Mouse (Mus musculus): ENCODE measurements around the gene Tex2.

The Tex2 gene

DNA sequence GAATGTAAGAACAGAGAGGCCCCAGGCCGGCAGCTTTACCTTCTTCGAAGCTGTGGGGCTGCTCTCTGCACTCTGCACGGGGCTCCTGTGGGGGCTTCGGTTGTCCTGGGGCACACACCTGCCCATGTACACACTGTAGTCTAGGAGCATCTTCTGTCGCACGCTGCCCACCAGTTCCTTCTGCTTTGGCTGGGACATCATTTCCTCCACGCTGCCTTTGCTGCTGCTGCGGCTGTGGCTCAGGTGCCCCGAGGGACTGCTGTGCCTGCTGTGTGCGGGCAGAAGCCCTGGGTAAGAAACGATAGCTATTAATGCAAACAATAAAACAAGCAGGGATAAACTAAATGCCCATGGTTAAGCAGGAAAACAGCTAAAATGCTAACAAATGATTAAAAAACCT lies 69.1 kb downstream of the Tex2 start:
- DNase-seq (ENCODE audit: low spot score) = no peak

DNA sequence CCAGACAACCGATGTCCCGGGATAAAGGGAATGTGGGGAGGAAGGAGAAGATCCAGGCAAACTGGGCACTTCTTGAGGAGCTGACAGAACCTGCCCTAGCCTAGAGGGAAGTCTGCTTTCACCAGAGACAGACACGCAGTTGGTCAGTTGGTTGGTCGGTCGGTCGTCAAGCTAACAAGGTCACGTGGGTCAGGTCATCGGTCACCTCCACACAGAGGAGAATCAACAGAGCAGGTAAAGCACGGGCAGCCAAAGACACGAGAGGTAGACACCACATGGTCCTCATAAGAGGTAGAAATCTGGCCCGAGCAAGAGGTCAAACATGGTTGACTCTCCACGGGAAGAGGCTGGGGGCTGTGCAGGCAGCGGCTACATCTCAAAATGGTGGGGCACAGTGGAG lies 70.2 kb downstream of the Tex2 start:
- DNase-seq (ENCODE audit: low spot score) = no peak

DNA sequence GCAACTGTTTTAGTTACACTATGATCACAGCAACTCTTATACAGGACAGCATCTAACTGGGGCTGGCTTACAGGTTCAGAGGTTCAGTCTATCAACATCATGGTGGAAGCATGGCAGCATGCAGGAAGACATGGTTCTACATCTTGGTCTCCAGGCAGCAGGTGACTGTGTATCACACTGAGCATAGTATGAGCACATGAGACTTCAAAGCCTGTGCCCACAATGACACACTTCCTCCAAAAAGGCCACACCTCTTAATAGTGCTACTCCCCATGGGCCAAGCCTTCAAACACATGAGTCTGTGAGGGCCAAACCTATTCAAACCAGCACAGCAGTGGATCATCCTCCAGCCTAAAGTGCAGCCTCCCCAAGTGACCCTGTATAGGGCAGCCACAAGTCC lies 70.8 kb downstream of the Tex2 start:
- DNase-seq (ENCODE audit: low spot score) = no peak

DNA sequence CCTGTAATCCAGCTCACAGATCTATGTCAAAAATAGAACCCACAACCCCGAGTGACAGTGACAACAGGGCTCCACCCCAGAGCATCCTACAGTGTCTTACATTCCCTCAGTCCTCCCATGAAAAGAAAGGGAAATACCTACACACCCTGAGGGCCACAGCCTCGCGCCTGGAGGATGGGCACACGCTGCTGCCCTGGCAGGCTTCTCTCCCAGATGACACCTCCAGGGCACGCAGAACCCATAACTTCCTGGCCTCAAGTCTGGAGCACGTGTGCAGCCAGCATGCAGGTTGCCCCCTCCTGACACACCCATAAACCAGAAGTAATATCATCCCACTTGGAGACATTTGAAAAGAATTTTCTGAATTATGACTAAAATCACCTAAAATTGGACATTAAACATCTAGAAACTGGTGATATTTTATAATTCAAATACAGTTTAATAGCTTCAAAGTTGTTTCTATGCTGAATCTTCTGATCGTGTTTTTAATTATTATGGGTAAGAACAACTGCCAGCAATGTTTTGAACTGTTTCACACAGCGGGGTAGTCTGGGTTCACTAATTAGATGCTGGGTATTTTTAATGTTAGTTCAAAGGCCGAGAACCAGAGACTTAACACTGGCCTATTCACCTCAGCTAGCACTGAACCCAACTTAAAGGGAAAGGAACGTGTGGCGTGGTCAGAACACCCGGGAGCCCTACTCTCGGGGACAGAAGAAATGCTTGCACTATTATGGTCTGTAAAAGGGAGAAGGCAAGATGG lies 72.5 kb downstream of the Tex2 start:
- DNase-seq (ENCODE audit: low spot score) = no peak

DNA sequence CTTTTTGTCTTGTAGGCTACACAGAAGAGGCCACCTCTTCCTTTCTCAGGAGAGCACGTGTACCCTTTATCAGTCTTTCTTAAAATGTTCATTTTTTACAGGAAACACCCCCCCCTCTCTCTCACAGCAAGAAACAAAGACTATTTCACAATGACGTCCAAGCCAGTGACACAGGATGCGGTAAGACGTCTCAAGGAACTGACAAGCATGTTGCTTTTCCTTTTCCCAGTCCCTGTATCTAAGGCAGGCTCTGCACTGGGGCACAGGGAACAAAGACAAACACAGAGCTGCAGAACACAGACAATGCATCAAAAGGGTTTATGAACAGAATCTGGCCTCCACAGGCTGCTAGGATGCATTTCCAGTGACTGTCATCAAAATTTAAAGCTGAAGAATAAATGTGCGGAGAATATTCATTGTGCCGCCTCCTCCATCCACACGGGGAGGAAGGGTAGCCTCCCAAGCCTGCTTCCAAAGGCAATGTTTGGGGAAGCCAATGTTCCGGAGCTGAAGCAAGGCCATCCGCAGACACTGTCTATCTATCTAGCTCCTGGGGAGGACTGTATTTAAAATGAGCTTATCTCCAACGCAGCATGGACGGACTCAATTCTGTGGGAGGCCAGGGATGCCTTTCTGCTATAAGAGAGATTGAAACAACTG lies 76.8 kb downstream of the Tex2 start:
- no peak for DNase-seq (ENCODE audit: low spot score)

DNA sequence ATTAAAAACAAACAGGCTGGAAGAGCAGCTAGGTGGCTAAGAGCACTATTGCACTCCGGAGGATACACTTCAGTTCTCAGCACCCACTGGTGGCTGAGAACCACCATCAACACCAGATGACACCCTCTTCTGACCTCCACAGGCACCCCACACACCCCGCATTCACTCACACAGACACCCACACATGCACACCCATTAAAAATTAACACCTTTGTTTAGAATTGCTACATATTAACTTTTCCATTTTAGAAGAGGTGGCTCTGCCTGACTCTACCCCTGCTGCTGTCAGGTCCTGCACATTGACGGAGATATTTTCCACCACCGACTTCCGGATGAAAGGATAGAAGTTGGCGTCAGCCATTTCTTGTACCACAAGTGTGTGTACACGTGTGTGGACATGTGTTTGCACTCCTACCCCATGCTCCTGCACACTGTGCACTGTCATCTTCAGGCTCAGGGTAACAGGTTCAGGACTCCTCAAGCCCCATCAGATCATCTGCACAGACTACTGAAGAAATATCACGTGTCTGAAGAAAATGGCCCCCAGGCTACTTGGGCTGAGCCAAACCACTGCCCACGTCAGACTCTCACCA lies 77.5 kb downstream of the Tex2 start:
- no peak for DNase-seq (ENCODE audit: low spot score)

DNA sequence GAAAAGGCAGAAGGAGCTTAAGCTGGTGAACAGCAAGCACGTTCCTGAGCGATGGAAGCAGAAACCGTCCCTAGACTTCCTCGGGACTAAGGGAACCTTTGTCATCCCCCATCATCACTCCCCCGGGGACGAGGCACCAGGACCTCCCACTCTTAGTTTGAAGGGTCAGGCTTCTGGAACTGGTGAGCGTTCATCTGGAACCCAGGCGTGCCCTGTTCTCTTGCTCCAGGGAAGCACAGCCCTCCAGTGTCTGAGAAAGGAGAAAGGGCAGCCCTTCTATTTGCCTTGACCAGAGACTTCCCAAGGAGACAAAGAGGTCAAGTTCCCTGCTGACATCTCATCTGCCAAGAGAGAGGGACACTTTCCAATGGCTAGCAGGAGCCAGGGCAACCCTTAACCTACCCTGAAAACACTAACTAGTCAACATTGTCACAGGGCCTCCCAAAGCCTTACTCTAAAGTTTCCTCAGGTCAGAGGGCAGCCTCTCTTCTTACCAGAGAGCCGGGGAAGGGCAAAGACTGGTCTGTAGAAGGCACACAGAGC lies 80.9 kb downstream of the Tex2 start:
- no peak for DNase-seq (ENCODE audit: low spot score)

DNA sequence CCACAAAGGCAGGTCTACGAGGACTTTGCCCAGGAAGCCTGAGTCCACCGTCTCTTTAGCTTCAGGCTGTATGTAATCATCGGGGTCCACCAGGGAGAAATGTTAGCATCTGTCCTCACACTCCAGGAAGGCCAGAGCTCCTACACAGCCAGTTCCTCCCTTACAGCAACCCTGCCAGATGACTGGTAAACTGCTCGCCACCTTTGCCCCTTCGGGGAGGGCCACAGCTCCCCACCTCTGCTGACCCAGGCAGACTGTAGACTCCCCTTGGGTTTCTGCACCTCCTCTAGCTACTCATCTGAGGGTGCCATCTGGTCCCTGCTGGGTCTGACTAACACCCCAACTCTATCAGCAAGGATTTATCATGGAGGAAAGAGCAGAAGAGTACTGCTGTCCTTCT lies 83.4 kb downstream of the Tex2 start:
- DNase-seq (ENCODE audit: low spot score) = no peak

DNA sequence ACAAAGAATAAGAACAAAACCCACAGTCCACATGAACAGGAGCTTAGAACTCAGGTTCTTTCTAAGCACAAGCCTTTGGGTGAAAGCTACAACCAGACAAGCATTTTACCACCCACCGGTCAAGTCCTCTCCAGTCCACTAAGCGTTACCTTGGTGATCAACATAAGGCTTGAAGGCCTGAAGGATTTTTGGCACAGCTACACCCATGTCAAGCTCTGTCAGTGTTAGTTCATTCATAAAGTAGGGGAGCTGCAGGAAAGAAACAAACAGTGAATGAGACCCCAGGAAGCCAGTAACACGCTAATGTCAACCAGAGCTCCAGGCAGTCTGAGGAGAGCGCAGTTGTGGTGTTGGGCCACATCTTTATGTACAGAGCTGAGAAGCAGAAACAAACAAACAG lies 84.1 kb downstream of the Tex2 start:
- DNase-seq (ENCODE audit: low spot score) = no peak

DNA sequence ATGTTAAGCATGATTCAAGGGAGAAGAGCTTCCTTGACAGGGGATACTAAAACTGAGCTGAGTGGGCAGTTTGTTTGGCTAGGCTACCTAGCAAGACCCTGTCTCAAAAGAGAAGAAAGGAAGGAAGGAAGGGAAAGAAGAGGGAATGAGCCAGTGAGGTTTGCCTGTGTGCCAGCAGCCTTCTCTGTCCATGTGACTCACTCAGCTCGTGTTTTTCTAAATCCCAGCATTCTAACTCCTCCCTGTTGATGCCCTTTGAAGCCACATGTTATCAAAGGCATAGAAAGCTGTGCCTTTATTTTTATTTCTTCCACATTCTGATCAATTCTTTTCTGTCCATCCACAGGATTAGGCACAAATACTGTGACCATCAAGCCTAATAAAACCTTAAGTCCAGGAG lies 85.3 kb downstream of the Tex2 start:
- DNase-seq (ENCODE audit: low spot score) = no peak

DNA sequence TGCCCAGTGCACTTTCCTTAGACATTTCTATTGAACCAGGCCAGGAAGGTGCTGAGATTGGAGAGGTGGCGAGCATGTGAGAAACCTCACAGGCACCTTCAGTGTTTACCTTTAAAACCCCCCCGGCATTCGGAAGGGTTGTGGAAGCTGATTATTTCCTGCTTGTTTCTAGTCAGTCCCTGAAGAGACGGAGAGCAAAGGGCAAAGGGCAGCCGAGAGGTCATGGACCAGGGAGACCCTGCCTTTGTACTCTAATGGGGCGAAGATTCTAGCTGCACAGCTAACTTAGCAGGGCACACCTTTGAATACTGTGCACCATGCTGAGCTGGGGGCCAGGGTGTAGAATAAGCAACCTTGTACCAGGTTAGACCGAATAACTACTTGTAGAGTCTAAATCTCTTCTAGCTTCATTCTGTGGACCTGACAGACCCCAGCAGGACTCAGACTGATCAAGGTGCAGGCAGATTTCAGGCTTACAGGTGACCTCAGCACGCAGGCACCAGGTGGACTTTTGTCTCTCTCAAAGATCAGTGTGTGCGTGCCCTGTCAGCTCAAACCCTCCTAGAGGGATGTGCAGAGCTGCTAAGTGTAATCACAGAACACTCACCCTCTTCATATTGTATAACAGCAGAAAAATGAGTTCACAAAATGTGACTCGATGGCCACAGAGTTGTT lies 85.9 kb downstream of the Tex2 start:
- no peak for DNase-seq (ENCODE audit: low spot score)

DNA sequence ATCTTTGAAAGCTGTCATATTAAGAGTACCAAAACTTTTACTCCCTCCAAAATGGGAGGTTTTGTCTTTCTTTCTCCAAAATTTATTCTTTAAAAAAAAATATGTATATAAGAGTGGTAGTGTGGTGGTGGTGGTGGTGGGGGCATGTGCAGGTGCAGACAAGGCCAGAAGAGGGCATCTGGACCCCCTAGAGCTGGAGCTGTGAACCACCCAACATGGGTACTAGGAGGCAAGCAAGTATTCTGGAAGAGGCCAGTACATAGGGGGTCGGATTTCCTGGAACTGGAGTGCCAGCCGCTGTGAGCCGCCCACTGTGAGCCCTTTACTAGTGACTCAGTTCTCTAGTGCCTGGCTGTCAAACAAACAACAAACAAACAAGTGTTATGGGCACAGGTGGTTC lies 90.7 kb downstream of the Tex2 start:
- no peak for DNase-seq (ENCODE audit: low spot score)

DNA sequence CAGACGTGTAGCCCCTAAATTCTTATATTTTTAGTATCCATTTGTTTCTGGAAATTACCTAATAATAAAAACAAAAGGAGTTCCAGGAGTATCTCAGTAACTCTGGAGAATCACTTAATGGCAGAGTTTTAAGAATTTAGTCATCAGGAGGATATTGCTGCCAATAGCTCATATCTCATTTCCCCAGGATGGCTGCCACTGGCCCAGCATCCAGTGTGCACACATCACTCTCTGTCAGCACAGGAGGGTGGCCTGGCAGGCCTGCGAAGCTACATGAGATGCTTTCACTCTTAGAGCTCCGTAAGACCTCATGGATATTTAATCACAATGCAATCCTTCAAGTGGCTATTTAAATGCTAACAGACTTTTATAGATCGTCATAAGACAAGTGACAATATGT lies 91.6 kb downstream of the Tex2 start:
- DNase-seq (ENCODE audit: low spot score) = peak; percentile 21

DNA sequence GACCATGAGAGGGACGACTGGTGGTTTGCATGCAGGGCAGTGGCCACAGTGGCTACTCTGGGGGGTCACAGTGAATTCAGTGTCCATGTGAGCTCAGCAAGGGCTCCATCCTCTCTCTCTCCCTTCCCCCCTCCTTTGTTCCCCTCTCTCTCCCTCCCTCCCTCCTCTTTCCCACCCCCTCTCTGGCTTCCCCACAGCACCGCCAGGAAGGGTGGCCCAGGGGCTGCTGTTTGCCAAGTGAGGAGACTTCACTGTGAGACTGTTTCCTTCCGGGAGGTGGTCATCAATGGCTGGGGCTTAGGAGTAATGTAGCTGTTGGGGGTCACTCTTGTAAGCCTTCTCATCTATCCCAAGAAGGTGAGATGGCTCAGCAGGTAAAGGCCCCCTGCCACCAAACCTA lies 92.8 kb downstream of the Tex2 start:
- DNase-seq (ENCODE audit: low spot score) = no peak

DNA sequence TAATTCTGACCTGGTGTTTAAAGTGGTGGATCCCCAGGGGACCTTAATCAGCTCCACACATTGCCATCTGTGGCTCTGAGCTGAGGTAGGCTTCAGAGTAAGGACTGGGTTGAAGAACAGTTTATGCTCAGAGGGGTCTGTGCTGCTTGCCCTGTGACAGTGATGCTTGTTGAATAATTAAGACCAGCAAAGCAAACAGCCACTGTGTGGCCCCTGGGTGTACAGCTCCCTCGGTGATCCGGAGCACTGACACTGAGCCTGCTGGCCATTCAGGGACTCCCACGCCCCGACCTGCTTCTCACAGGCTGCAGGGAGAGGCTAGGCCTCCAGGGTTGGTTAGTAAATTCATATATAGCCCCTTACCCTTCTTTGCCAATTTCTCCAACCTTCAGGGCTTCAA lies 93.7 kb downstream of the Tex2 start:
- DNase-seq (ENCODE audit: low spot score) = peak; percentile 50

DNA sequence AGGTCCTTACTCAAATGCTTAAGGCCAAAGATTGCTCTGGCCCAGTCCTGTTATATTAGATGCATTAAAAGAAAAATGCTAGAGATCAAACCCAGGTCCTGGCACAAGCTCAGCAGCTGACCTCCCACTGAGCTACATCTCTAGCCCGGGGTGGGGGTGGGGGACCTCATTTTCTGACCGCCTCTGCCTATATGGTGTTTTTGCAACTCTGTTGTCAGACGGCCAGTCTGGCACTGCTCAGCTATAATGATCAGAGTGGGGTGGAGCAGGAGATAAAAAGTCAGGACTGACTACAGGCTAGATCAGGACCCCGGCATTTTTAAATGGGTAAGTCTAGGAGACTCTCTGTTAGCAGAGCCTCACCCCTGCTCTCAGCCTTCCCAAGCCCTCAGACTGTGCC lies 94.8 kb downstream of the Tex2 start:
- no peak for DNase-seq (ENCODE audit: low spot score)

DNA sequence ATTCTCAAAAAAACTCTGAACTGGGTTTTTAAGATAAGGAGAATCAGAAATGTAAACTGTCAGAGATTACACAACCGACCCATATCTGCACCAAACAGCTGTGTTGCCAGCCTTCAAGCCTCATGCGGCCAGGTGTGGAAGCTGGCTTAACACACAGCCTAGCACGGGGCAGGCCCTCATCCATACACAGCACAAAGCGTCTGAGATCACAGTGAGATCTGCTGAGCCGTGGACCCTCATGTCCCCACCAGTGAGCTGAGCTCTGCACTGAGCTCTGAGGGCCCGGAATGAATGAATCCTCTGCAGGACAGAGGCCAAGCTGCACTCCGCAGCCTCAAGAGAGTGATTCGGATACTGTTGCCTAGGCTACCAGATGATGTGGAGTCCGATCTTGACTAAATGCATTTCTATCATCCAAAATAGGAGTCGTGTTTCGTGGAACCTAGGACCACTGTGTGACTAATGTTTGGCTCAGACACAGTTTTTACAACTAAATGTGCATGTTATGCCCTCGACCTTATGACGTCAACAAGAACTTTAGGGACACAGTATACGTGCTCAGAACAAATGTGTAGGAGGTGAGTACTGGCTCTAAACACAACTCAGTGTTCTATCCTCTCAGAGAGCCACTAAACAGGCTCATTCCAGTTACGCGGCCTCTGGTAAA lies 98.0 kb downstream of the Tex2 start:
- no peak for DNase-seq (ENCODE audit: low spot score)

DNA sequence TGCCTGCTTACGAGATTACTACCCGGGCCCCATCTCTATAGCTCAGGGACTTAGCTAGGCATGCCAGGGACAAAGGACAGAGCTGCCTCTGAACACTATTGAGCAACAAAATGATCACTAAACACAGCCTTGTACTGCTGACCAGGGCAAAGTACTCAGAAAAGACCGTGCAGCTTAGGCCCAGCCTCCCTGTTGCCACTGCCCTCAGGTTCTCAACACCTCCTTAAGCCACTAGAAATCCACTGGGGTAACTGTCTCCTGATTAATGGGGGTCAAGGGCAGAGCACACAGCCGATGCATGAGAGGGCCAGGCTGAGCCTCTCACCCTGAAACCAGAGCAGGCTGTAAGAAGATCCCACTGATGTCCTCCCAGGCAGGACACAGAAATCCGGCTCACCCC lies 98.8 kb downstream of the Tex2 start:
- DNase-seq (ENCODE audit: low spot score) = no peak

DNA sequence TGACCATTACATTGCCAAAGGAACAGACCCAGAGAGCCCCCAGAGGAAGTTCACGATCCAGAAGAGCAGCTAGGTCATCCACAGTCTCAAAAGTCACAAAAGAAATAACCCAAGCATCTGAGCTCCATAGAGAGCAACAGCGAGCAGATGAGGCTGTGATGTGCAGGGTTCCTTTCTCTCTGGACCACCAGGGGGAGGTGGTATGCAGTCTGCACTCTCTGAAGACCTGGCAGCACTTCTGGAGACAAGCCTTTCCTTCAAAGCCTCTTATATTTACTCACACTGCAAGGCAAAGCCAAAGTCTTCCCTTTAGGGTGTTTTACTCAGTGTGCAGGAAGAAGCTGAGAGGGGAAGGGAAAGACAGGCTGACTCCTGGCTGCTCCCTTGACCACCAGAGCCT lies 100.1 kb downstream of the Tex2 start:
- peak; percentile 59 for DNase-seq (ENCODE audit: low spot score)

DNA sequence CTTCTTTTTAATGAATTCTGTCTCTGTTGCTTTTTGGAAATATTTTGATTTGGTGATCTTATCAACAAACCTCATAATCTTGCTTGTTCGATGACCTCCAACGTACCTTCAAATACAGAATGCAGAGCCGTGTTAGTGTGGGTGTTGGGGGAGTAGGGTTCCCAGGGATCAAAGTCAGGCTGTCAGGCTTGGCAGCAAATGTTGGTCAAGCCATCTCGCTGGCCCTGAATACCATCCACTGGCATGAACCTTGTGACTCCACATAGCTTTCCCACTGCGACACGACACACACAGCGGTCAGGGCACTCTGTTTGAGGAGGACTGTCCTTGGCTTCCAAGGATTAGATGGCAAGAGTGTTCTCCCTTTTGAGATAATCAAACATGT lies 101.2 kb downstream of the Tex2 start:
- DNase-seq (ENCODE audit: low spot score) = no peak

DNA sequence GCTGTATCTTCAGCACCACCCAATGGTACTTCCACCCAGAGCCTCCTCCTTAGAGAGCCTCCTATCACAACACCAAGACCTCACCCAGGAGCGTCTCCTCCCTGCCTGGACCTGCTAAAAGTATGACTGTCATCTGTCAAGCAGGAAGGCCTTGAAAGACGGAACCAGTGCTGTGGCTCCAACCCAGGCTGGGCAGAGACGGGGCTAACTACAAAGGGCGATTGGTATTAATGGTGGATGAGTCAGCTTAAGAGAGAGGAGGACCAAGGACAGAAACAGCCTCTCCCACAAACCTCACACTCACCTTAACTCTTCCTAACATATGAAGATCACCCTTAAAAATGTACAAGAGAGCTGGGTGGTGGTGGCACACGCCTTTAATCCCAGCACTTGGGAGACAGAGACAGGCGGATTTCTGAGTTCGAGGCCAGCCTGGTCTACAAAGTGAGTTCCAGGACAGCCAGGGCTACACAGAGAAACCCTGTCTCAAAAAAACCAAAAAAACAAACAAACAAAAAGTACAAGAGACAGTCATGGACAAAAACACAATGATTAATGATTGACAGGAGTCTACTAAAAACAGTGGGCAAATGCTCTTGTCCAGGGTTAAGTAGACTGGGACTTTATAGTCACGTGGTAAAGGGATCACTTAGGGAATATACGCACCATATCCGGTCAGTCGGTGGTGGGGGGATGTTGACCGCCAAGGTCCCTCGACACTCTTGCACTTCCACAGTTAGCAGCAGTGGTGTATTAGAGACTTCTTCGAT lies 101.8 kb downstream of the Tex2 start:
- no peak for DNase-seq (ENCODE audit: low spot score)

DNA sequence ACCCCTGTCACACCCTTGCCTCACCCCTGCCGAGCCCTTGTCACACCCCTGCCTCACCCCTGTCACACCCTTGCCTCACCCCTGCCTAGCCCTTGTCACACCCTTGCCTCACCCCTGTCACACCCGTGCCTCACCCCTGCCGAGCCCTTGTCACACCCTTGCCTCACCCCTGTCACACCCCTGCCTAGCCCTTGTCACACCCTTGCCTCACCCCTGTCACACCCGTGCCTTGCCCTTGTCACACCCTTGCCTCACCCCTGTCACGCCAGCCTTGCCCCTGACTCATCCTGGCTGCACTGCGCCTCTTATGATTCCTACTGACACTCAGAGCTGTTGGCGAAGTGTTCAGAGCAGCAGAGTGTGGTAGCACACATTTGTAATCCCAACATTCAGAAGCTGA lies 105.6 kb downstream of the Tex2 start:
- DNase-seq (ENCODE audit: low spot score) = no peak
